Mouse (Mus musculus) thymus, postnatal 10 days (tissue): ENCODE measurements around the gene Mia.

Source experiments
- DNase-seq, 2 experiments: peaks; one replicate each; pipeline ENCODE4 v3.0.0; 2021; ENCODE audit warnings: low spot score in 2 of 2

Gene Mia

GRCm38 (mm10) chr7:27185986-27186385 lies 5.0 kb upstream of the Mia start:
- DNase-seq: no peak

- peak in 1 of 2 experiments; percentile 50 for DNase-seq
Observed at GRCm38 (mm10) chr7:27184964-27185363, 4.0 kb upstream of the Mia start.

GRCm38 (mm10) chr7:27182498-27182897 lies 1.5 kb upstream of the Mia start:
- DNase-seq: no peak

GRCm38 (mm10) chr7:27180036-27180435 lies 921 bp downstream of the Mia start:
- no peak for DNase-seq

GRCm38 (mm10) chr7:27179217-27179918 lies 1.6 kb downstream of the Mia start:
- DNase-seq: no peak

GRCm38 (mm10) chr7:27178324-27179216 lies 2.4 kb downstream of the Mia start, which contains the start of gene Rab4b:
Gene Rab4b (minus strand): TSS chr7:27178896.
- peak; percentile 99 to 100 for DNase-seq

- no peak for DNase-seq
Observed at GRCm38 (mm10) chr7:27177942-27178323, 3.0 kb downstream of the Mia start.

GRCm38 (mm10) chr7:27174896-27175295 lies 6.1 kb downstream of the Mia start:
- no peak for DNase-seq

GRCm38 (mm10) chr7:27174496-27174895 lies 6.5 kb downstream of the Mia start:
- no peak for DNase-seq

GRCm38 (mm10) chr7:27170981-27171380 lies 10.0 kb downstream of the Mia start:
- no peak for DNase-seq

- no peak for DNase-seq
Observed at GRCm38 (mm10) chr7:27168371-27168770, 12.6 kb downstream of the Mia start.

- DNase-seq: no peak
Observed at GRCm38 (mm10) chr7:27167475-27168094, 13.4 kb downstream of the Mia start.

- DNase-seq: peak; percentile 93 to 97
Observed at GRCm38 (mm10) chr7:27166614-27167474, 14.1 kb downstream of the Mia start, which contains the start of gene Egln2. Gene Egln2 (minus strand): TSS chr7:27166802.

- DNase-seq: peak; percentile 82 to 89
Observed at GRCm38 (mm10) chr7:27166229-27166613, 14.7 kb downstream of the Mia start.

- no peak for DNase-seq
Observed at GRCm38 (mm10) chr7:27165696-27166095, 15.3 kb downstream of the Mia start.

GRCm38 (mm10) chr7:27165007-27165655 lies 15.8 kb downstream of the Mia start:
- DNase-seq: peak in 1 of 2 experiments; percentile 35

- no peak for DNase-seq
Observed at GRCm38 (mm10) chr7:27164112-27164947, 16.6 kb downstream of the Mia start.

- DNase-seq: no peak
Observed at GRCm38 (mm10) chr7:27163450-27163805, 17.5 kb downstream of the Mia start.

GRCm38 (mm10) chr7:27162780-27163449 lies 18.0 kb downstream of the Mia start:
- DNase-seq: no peak
